Mouse (Mus musculus): Measurements from ENCODE around the gene Rapgef4. TPM values are rescaled to one million over a fixed set of nuclear protein-coding genes. Genes with fewer than 3 reads are reported as not detected.
"Not testable (repeated sequence)": the region's sequence is repeated elsewhere in the genome, so short reads cannot be mapped to it uniquely, and the experiment has no call there.

Gene Rapgef4
- polyA plus RNA-seq, 1 experiment from 2014 or later: 4.3 TPM

DNA sequence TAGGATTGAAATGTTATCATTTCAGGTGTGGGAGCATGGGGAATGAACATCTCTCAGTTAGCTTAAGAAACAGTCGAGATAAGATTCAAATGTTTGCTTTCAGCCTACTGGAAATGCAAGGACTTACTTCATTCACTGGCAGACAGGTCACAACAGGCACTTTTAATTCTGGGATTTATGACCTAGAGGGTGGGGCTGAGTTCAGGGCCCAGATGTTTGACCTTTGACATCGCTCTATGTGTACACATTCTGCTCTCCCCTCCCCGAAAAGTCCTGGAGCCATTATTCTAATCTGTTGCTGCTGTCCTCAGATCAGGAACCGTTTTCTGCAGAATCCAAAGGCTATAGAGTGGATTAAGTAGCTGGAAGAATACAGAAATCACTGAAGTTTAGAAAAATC is 81.9 kb downstream of the Rapgef4 start:
- Histone ChIP-seq H3K4me2 (no peak overlapping the region), H3K4me1 (no peaks in the 10 kb centered on the region), H3K27ac (no peak overlapping the region), H3K36me3 (no peaks in the 10 kb centered on the region), H3K4me3 (replicated peaks) (no peak overlapping the region), H3K27me3 (replicated peaks) (no peaks in the 10 kb centered on the region), H3K9me3 (no peaks in the 10 kb centered on the region), H3K9ac (no peak overlapping the region)
- WGBS: 27% methylated on average over 4 of the region's 4 CpGs
- ATAC-seq (ENCODE audit: insufficient read depth, low FRiP score, low read depth): no peak

DNA sequence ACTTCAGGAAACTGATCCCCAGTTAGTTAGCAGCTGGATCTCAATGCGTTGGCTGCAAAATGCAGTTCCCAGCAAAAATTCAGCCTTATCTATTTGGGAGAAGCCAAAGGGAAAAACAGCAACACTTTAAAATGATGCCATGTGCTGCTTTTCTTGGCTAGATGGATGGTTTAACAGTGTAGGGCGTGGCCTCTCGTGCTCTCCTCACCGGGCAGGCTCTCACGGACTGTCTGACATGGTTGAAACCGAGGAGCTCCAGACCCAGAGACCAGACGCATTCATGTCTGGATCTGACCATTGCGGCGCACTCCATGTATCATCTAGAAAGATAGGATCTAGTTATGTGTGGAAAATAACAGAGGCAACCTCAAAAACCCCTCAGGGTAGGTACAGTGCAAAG is 87.5 kb downstream of the Rapgef4 start:
- WGBS: 72% methylated on average over 9 of the region's 9 CpGs
- Histone ChIP-seq H3K4me2 (no peak overlapping the region), H3K4me1 (no peaks in the 10 kb centered on the region), H3K9ac (no peak overlapping the region), H3K36me3 (no peaks in the 10 kb centered on the region), H3K27me3 (replicated peaks) (no peaks in the 10 kb centered on the region), H3K27ac (no peak overlapping the region), H3K4me3 (replicated peaks) (no peak overlapping the region), H3K9me3 (no peaks in the 10 kb centered on the region)
- no peak for ATAC-seq (ENCODE audit: insufficient read depth, low FRiP score, low read depth)

DNA sequence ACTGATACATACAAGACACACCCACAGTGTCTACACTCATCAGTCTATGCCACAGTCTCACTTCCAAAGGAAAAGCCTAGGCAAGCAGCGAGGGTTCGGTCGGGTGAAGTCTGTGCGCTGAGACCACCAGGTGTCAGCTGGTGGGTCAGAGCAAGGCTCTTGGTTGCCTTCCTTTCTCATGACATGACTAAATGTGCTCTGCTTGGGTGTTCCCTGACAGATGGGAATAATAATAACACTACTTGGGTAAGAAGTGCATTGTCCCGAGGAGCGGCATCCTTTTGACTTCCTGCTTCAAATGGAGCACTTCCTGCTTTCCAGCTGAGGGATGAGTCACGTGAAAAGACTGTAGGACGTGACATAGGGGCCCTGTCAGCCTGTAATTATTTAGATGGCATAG is 89.0 kb downstream of the Rapgef4 start:
- no peak for ATAC-seq (ENCODE audit: insufficient read depth, low FRiP score, low read depth)
- no peak overlapping the region for H3K27ac ChIP-seq

DNA sequence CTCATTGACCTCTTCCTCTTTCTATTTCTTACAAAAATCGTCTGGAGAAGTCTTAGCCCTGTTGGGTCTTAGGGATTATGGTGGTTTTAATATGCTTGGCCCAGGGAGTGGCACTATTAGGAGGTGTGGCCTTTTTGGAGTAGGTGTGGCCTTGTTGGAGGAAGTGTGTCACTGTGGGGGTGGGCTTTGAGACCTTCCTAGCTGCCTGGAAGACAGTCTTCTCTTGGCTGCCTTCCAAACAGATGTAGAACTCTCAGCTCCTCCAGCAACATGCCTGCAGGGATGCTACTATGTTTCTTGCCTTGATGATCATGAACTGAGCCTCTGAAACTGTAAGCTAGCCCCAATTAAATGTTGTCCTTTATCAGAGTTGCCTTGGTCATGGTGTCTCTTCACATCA is 92.1 kb downstream of the Rapgef4 start:
- H3K36me3 ChIP-seq; H3K4me2 ChIP-seq; H3K9ac ChIP-seq; H3K4me3 ChIP-seq (replicated peaks); ATAC-seq (ENCODE audit: insufficient read depth, low FRiP score, low read depth); H3K4me1 ChIP-seq; H3K27ac ChIP-seq; H3K9me3 ChIP-seq; H3K27me3 ChIP-seq (replicated peaks): not testable (repeated sequence)
- 56% methylated on average over 1 of the region's 1 CpGs for WGBS

More for the DNA sequence above, 89.0 kb downstream of the Rapgef4 start:
- H3K9ac ChIP-seq: no peak overlapping the region
- no peaks in the 10 kb centered on the region for H3K4me1 ChIP-seq
- H3K36me3 ChIP-seq: no peaks in the 10 kb centered on the region
- H3K9me3 ChIP-seq: no peaks in the 10 kb centered on the region
- no peak overlapping the region for H3K4me2 ChIP-seq
- 38% methylated on average over 8 of the region's 8 CpGs for WGBS
- no peak overlapping the region for H3K4me3 ChIP-seq (replicated peaks)
- H3K27me3 ChIP-seq (replicated peaks): no peaks in the 10 kb centered on the region

DNA sequence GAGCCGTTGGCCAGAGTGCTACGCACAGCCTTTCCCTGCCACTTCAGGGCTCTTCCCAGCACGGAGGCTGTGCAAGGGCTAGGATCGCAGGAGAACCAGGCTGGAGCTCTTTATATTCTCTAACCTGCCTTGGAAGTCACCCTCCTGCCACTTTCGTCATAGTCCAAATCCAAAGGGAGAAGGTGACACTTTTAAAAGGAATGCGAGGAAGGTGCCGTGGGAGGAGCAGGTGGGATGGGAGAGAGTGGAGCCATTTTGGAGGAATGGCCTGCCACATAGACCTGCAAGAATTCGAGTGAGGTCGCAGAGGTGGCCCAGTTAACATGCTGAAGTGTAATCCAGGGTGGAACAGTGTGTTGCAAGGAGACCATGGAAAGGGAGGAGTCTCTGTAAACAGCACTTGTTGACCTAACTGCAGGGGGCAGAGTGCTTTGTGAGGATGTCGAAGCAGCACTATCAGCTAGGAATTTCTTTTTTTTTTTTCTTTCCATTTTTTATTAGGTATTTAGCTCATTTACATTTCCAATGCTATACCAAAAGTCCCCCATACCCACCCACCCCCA is 94.0 kb downstream of the Rapgef4 start:
- WGBS: 73% methylated on average over 10 of the region's 10 CpGs
- no peaks in the 10 kb centered on the region for H3K9me3 ChIP-seq
- H3K27me3 ChIP-seq (replicated peaks): no peaks in the 10 kb centered on the region
- H3K36me3 ChIP-seq: no peaks in the 10 kb centered on the region
- no peak overlapping the region for H3K4me2 ChIP-seq
- H3K4me1 ChIP-seq: no peaks in the 10 kb centered on the region
- ATAC-seq (ENCODE audit: insufficient read depth, low FRiP score, low read depth): no peak
- no peak overlapping the region for H3K9ac ChIP-seq
- H3K27ac ChIP-seq: no peak overlapping the region
- H3K4me3 ChIP-seq (replicated peaks): no peak overlapping the region

DNA sequence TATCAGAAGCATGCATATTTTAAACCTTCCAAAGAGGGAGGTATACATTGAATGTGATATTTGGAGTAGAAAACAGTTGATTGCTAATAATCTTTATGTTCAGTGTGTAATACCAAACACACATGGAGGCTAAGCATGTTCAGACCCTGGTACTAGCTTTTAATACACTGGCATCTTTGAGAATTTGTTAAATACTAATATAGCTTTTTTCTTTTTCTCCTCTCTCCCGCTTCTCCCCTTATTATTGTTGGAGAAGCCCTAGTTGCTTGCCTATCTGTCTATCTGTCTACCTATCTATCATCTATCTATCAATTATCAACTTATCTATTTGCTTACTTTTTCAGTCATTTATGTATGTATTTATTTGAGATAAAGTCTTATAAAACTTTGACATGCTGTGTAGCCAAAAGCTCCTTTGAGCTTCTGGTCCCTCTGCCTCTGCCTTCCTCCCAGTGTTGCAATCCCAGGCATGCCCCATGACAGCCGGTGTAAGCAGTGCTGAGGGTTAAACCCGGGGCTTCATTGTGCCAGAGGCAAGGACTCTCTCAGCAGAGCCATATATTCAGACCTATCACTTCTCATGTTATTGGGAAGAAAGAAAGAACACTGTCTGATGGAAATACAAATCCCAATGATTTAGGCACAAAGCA is 96.6 kb downstream of the Rapgef4 start:
- Histone ChIP-seq H3K27ac (no peak overlapping the region), H3K27me3 (replicated peaks) (no peaks in the 10 kb centered on the region), H3K9ac (no peak overlapping the region), H3K9me3 (no peaks in the 10 kb centered on the region), H3K4me3 (replicated peaks) (no peak overlapping the region), H3K36me3 (no peaks in the 10 kb centered on the region), H3K4me1 (no peaks in the 10 kb centered on the region), H3K4me2 (no peak overlapping the region)
- 69% methylated on average over 3 of the region's 3 CpGs for WGBS
- ATAC-seq (ENCODE audit: insufficient read depth, low FRiP score, low read depth): no peak

DNA sequence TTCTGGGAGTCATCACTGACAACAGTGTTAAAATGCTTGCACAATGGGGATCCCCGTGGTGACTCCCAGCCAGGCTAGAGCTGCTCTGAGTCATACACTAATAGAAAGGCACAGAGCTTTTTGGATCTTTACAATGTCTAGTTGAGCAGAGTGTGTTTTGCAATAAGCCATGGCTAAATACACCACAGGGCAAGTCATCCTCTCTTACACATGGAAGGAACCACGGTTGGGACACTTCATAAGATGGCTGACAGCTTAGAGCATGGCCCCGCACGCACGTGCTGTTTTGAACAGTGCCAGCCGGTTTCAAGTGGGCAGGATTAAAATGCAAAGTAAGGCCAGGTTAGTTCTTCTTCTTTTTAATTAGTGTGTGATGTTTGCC is 97.1 kb downstream of the Rapgef4 start:
- Histone ChIP-seq H3K9me3 (no peaks in the 10 kb centered on the region), H3K4me3 (replicated peaks) (no peak overlapping the region), H3K27me3 (replicated peaks) (no peaks in the 10 kb centered on the region), H3K9ac (no peak overlapping the region), H3K27ac (no peak overlapping the region), H3K36me3 (no peaks in the 10 kb centered on the region), H3K4me1 (no peaks in the 10 kb centered on the region), H3K4me2 (no peak overlapping the region)
- no peak for ATAC-seq (ENCODE audit: insufficient read depth, low FRiP score, low read depth)
- WGBS: 78% methylated on average over 6 of the region's 6 CpGs

DNA sequence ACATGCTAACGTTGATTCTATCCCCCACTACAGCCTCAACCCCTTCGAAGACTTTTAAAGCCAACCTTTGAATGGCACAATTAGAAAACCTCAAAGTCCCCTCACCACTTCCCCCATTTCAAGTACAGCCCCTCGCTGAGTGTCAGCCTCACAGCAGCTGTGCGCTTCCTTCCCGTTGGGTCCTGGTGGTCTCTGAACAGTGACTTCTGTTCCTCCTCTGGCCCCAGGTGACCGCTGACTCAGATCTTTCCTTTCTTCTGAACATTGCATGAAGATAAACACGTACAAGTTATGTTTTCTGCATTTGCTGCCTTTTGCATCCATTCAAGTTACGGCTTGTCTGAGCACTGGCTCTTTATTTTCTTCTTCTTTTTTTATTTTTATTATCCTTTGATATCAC is 98.1 kb downstream of the Rapgef4 start:
- Histone ChIP-seq H3K4me1 (no peaks in the 10 kb centered on the region), H3K36me3 (no peaks in the 10 kb centered on the region), H3K27me3 (replicated peaks) (no peaks in the 10 kb centered on the region), H3K9ac (no peak overlapping the region), H3K4me3 (replicated peaks) (no peak overlapping the region), H3K4me2 (no peak overlapping the region), H3K27ac (no peak overlapping the region), H3K9me3 (no peaks in the 10 kb centered on the region)
- ATAC-seq (ENCODE audit: insufficient read depth, low FRiP score, low read depth): no peak
- WGBS: 73% methylated on average over 8 of the region's 8 CpGs

DNA sequence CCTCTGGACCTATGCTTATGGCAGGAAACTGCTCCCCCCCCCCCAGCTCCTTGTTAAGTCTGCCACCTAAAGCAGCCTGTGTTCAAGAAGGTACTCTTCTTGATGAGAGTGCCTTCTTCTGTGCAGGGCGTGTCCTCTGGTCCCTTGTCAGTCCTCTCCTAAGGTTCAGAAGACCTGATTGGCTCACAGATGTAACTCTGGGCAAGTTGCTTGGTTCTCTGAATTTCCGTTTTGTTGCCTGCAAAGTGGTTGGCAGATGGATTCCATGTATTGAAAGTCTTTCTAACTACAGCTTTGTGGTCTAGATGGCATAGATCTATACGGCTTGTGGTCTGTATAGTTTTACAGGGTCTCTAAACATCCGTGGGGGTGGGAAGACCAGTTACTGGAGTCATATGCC is 101.8 kb downstream of the Rapgef4 start:
- no peaks in the 10 kb centered on the region for H3K9me3 ChIP-seq
- no peaks in the 10 kb centered on the region for H3K36me3 ChIP-seq
- no peak overlapping the region for H3K4me3 ChIP-seq (replicated peaks)
- 78% methylated on average over 4 of the region's 4 CpGs for WGBS
- H3K4me2 ChIP-seq: no peak overlapping the region
- ATAC-seq (ENCODE audit: insufficient read depth, low FRiP score, low read depth): no peak
- no peaks in the 10 kb centered on the region for H3K4me1 ChIP-seq
- H3K27me3 ChIP-seq (replicated peaks): no peaks in the 10 kb centered on the region
- H3K27ac ChIP-seq: no peak overlapping the region
- no peak overlapping the region for H3K9ac ChIP-seq

DNA sequence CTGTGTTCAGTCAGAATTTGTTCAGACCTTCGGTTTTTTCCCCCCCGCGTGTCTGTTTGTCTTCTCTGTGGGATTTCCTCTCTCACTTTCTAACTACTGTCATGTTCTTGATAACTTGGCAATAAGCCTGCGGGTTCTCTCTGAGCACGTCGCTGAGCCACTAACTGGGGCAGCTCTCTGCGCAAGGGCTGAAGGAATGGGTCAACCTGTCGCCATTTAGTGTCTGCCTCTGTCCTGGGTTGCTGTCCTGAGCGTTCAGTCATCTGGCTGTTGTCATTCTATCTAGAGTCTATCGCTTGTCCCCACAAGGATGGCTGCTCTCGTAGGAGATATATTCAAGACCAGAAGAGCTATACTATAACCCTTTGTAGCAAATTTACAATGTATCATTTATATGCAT is 107.8 kb downstream of the Rapgef4 start:
- ATAC-seq (ENCODE audit: insufficient read depth, low FRiP score, low read depth): no peak
- no peak overlapping the region for H3K4me2 ChIP-seq
- no peaks in the 10 kb centered on the region for H3K36me3 ChIP-seq
- H3K9me3 ChIP-seq: no peaks in the 10 kb centered on the region
- no peak overlapping the region for H3K9ac ChIP-seq
- WGBS: 89% methylated on average over 11 of the region's 11 CpGs
- H3K27ac ChIP-seq: no peak overlapping the region
- no peak overlapping the region for H3K4me3 ChIP-seq (replicated peaks)
- H3K27me3 ChIP-seq (replicated peaks): no peaks in the 10 kb centered on the region
- peaks cover 12% of the 10 kb centered on the region; the same call in 1 of the 2 replicates for H3K4me1 ChIP-seq

DNA sequence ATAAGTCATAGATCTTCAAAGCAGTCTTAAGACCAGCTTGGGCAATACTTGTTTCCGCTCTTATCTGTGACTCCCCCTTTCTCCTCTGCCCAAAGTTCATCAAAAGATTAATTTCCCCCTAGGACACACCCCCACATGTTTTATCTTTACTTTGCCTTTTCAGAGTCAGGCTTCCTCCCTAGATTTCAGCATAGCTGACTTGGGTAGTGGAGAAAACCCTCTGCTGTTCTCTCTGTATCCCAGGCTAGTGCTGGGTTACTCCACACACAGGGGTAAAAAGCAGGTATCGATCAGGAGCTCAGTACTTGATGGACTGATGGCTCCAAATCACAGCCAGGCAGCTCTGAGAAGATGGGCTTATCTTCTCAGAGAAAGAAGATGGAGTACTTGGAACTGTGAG is 109.0 kb downstream of the Rapgef4 start:
- no peaks in the 10 kb centered on the region for H3K27me3 ChIP-seq (replicated peaks)
- no peak overlapping the region for H3K4me2 ChIP-seq
- H3K9me3 ChIP-seq: no peaks in the 10 kb centered on the region
- no peak for ATAC-seq (ENCODE audit: insufficient read depth, low FRiP score, low read depth)
- no peak overlapping the region for H3K9ac ChIP-seq
- H3K4me1 ChIP-seq: peaks cover 17% of the 10 kb centered on the region; the same call in 1 of the 2 replicates
- no peak overlapping the region for H3K27ac ChIP-seq
- no peak overlapping the region for H3K4me3 ChIP-seq (replicated peaks)
- 73% methylated on average over 2 of the region's 2 CpGs for WGBS
- H3K36me3 ChIP-seq: no peaks in the 10 kb centered on the region

DNA sequence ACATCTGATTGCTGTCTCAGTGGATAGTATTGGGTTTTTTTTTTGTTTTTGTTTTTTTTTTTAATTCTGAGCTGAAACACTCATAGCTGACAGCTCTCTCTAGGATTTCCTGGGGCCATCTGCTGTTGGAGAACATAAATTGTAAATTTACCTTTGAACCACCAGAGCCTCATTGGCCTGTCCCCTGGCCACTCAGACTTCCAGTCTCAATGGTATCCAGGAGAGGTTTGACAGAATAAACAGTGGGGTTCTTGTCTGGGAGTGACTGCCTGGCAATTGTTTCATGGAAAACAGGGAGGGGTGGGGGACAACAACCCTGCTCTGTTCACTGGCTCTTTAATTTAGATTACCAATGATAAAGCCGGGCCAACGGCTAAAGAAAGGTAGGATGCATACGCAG is 111.0 kb downstream of the Rapgef4 start:
- H3K36me3 ChIP-seq: no peaks in the 10 kb centered on the region
- H3K27me3 ChIP-seq (replicated peaks): no peaks in the 10 kb centered on the region
- H3K9me3 ChIP-seq: no peaks in the 10 kb centered on the region
- H3K9ac ChIP-seq: no peak overlapping the region
- ATAC-seq (ENCODE audit: insufficient read depth, low FRiP score, low read depth): no peak
- peaks cover 17% of the 10 kb centered on the region; the same call in 1 of the 2 replicates for H3K4me1 ChIP-seq
- no peak overlapping the region for H3K27ac ChIP-seq
- no peak overlapping the region; the same call in 1 of the 2 replicates for H3K4me2 ChIP-seq
- 36% methylated on average over 3 of the region's 3 CpGs for WGBS
- H3K4me3 ChIP-seq (replicated peaks): no peak overlapping the region
